Mouse (Mus musculus) neural tube, embryonic 10.5 days (tissue): ENCODE measurements around the gene Pds5b.
A peak's percentile ranks its signal among the peaks of the same experiment; 100 is the strongest.
"Not testable (repeated sequence)": the region's sequence is repeated elsewhere in the genome, so short reads cannot be mapped to it uniquely, and the experiment has no call there.

Source experiments
- DNase-seq: peaks from one replicate; pipeline ENCODE4 v3.0.0-alpha.2; 2017; ENCODE audit warnings: low spot score; ENCODE audit errors: extremely low spot score

Pds5b gene

GRCm38 (mm10) chr5:150819520-150819919, 146.0 kb downstream of the Pds5b start:
- DNase-seq: no peak

GRCm38 (mm10) chr5:150821152-150821551, 147.6 kb downstream of the Pds5b start:
- DNase-seq: no peak

DNA sequence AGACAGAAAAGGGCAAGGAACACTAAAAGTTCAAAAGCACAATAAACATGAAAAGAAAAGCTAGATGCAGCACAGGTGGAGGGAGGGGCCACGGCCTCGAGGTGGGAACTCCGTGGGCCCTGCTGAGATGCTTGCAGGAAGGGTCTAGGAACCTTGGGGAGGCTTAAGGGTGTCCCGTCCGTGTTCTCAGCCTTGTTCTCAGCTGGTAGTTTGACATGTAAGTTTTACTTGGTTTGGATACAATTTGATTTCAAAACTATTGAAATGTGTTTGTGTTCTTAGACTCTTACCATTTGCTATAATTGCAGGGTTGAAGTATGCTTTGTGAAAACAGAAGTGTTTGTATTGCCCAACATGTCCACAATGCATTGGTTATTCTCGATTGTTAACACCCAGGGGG, 149.2 kb downstream of the Pds5b start:
- DNase-seq: no peak

GRCm38 (mm10) chr5:150823361-150823760, 149.8 kb downstream of the Pds5b start:
- DNase-seq: no peak

GRCm38 (mm10) chr5:150829499-150829898, 156.0 kb downstream of the Pds5b start:
- no peak for DNase-seq

GRCm38 (mm10) chr5:150830718-150831117, 157.2 kb downstream of the Pds5b start:
- no peak for DNase-seq

GRCm38 (mm10) chr5:150836782-150837181, 163.2 kb downstream of the Pds5b start:
- no peak for DNase-seq

DNA sequence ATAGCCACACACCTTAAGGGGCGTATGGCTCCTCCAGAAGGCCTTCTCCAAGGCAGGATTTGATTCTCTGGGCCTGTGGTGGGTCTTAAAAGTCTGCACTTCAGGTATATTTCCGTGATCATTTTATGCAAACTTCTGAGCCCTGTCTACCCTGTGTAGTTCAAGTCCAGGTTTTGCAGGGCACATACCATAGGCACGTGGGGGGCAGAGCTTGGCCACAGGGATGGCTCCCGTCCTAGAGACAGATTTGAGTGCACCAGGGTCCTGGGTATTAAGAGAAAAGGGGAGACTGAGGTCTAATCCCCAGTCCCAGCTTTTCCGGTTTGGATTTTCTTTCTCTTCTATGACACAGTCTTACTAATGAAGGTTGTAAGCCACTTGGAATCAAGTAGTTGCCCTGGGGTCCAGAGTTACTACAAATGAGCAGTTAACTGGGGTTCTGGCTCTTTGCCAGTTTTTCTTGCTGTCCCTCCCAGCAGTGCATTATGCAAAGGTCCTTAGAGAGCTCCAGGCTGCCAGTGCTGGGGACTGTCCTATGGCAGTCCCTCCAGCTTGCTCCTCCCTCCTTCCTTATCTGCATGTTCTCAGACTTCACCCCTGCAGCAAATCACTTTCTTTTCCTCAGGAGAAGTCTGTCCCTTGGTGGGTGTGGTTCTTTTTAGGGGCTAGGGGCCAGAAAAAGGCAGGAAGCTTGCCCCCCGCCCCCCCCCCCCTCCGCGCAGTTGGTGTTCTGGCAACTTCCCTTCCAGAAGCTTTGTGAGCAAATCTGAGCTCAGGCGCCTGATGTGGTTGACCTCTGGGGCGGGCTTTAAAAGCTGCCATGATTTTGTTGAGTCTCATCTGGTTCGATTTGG, 166.4 kb downstream of the Pds5b start:
- peak; percentile 25 for DNase-seq

GRCm38 (mm10) chr5:150840596-150840995, 167.1 kb downstream of the Pds5b start:
- peak; percentile 21 for DNase-seq

DNA sequence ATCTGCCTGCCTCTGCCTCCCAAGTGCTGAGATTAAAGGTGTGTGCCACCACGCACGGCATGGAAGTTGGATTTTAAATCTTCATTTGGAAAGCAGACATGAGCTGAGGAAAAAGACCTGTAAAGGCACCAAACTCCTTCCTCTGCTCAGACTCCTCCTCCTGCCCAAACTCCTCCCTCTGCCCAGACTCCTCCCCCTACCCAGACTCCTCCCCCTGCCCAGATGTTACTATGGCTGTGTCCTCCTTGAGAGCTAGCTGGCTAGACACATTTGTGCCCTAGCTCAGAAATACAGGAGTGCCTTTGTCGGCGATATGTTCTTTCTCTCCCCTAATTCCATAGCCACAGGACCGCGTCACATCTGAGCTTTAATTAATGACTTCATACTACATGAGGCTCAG, 172.4 kb downstream of the Pds5b start:
- DNase-seq: no peak

DNA sequence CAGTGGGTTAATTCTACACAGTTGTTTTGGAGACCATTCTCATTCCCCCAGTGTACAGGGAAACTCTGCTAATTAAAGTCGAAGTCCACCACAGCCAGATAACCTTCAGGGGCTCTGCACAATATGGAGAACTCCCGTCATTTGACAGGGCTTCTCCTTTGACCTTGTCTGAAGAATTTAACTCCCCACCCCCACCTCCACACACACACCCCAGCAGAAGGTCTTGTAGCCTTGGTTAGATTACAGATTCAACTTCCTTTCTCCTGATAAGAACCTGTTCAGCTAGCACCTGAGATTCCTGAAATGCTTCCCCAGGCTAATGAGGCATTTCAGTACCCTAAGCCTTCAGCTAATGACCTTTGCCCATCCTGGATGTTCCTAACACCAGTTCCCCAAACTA, 177.3 kb downstream of the Pds5b start:
- DNase-seq: no peak

DNA sequence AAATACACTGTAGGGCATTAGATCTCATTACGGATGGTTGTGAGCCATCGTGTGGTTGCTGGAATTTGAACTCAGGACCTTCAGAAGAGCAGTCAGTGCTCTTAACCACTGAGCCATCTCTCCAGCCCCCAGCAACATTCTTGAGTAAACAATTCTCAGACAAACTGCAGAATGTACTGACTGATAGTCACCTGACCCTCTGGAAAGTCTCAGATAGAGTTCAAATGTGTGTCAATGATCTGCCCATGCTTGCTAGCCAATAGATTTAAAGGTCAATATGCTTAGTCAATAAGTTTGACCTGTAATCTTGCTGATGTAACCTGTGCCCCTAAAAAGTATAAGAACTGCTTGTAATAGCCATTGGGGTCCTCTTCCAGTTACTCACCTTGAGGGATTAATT, 178.6 kb downstream of the Pds5b start:
- not testable (repeated sequence) for DNase-seq

- DNase-seq: no peak
Observed at GRCm38 (mm10) chr5:150854506-150854905, 181.0 kb downstream of the Pds5b start.

DNA sequence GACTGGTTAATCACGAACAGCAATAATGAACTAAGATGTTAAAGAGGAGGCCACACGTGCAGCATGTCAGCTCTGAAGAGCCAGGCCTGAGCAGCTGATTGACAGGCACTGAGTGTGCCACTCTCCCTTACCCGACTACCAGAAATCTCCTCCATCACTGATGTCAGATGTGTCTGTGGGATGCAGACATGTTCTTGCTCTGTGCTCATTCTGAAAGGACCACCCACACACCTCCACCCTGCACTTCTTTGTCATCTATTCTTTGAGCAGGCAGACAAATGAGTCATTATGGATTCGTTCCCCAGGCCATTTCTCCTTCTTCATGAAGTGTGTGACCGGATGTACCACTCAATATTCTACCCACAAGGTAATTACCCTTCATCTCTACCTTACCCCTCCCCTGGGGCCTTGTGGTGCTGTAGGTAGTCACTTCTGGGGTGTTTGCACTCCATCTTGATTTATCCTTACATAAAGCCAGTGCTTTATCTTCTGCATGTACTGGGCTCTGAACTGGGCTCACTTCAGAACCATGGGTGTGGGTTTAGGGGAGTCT, 186.2 kb downstream of the Pds5b start:
- no peak for DNase-seq
